Mouse (Mus musculus) left cerebral cortex, adult 9 months (tissue): Measurements from ENCODE around the gene Pttg1ip.

ENCODE experiments used
- DNase-seq, 2 experiments: peaks; one replicate each; pipeline ENCODE4 v3.0.0; 2022; ENCODE audit warnings: low spot score in 2 of 2

Gene Pttg1ip

DNA sequence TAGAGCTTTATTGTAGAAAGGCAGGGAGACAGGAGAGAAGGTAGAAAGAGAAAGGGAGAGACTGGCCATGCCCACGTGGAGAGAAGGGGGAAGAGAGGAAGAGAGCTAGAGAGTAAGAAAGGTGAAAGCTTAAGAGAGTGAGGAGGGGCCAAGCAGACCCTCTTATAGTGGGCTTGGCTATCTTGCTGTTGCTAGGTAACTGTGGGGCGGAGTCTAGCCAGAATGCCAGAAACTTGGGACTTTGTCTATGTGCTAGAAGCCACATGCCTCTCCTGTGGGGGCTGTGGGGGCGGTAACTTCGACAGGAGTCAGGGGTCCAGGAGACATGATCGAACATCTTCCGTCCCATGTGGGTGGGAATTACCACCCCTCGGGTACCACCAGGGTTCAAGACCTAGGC is 12.0 kb upstream of the Pttg1ip start:
- no peak for DNase-seq

- no peak for DNase-seq
Measured at GRCm38 (mm10) chr10:77569973-77570658, 11.4 kb upstream of the Pttg1ip start.

DNA sequence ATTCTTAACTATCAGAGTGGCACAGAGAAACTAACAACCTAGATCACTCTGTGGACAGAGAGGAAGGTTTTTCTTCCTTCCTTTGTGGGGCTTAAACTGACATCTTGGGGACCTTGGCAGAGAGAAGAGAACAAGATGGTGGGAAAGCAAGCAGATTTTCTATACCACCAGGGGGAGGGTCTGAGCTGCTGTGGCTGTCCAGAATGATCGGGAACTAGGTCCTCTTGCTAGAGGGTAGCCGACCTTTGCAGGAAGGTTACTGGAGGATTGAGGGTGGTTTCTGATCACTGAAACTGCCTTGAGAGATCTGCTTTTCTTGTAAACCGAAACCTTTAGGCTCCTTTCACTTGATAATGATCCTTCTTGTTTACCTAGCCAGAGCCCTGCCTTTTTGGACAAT is 9.3 kb upstream of the Pttg1ip start:
- no peak for DNase-seq

- DNase-seq: no peak
Measured at GRCm38 (mm10) chr10:77573162-77573561, 8.4 kb upstream of the Pttg1ip start.

DNA sequence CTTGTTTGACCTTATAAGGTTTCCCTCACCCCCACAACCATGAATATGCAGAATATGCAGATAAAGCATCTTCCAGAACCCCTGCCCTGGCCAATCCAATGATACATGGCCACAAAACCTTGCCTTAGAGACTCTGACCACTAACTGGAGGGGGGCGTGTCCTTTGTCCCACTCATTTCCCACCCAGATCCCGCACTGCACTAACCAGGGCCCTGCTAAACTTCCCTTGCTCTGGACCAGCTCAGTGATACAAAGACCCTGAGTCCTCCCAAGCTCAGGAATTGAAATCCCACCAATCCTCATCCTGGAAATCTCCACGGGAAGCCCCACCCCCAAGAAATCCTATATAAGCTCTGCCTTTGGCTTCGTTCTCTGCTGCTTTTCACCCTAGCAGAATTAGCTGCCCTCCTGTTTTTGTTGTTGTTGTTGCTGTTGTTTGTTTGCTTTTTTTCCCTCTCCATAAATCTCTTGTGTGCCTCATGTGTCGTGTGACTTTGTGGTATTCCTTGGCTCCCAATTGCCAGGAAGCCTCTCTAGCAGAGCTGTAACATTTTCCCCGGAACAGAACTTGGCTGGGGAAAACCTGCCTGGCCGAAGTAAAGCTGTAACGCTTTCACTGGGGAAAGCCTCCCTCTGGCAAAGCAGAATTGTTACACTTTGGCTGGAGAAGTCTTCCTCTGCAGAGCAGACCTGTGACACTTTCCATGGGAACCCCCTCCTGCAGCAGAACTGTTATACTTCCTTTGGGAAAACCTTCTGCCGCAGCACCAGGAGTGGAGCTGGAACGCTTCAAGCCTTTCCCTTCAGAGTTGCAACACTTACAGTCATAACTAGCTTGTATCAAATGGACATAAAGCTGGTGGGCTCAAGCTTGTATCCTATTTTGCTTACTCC is 1.2 kb upstream of the Pttg1ip start:
- DNase-seq: no peak

- DNase-seq: no peak
Measured at GRCm38 (mm10) chr10:77581023-77581407, 505 bp upstream of the Pttg1ip start.

DNA sequence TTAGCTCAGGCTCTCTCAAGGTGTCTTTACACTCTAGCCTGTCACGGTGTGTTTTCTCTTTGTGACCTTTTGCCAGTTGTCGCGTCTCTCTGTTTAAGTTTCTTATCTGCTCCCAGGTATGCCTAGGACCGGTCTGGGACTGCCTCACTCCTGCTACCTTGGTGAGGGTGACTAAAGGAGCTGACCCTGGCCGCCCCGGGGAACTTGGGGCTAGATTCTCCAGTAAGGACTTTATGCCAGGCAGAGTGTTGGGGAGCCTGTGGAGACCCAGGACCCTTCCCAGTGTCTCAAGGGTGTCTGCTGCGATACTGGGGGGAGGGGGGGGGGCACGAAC is 732 bp downstream of the Pttg1ip start:
- DNase-seq: no peak

GRCm38 (mm10) chr10:77583795-77584422 is 2.4 kb downstream of the Pttg1ip start:
- DNase-seq: no peak

- no peak for DNase-seq
Measured at GRCm38 (mm10) chr10:77586637-77587036, 5.1 kb downstream of the Pttg1ip start.

GRCm38 (mm10) chr10:77587091-77587775 is 5.7 kb downstream of the Pttg1ip start:
- no peak for DNase-seq

DNA sequence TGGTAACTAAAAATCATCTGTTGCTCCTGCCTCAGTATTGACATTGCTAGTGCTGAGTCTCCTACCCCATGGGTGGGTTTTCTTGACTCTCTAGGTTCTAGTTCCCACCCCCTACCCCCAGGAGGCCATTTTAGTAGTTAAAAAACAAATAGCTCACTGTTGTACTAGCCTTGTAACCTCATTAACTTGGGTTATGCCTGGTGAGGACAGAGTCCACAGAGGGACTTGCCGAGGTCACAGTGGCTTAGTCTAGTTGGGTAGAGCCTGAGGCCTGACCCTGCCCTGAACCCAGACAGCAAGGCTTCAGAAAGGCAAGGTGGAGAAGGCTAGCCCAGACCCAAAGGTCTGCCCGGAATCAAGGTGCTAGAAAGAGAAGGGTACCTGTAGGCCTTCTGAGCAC is 6.5 kb downstream of the Pttg1ip start:
- no peak for DNase-seq

DNA sequence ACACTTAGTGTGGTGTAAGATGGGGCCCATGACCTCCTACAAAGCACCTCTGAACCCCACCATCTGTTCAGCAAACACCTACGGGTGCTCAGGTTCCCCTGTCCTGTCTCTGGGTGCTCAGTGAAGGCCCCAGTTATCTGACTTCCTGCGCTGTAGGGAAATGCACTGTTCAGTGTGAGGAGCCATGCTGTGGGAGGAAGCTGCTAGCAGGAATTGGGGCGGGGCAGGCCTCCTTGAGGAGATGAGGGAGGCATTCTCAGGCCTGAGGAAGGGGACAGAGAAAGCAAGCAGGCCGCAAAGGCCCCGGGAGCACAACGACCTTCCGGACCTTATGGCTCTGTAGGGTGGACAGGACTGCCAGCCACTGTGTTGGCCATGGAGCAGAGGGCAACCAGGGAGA is 7.6 kb downstream of the Pttg1ip start:
- no peak for DNase-seq

DNA sequence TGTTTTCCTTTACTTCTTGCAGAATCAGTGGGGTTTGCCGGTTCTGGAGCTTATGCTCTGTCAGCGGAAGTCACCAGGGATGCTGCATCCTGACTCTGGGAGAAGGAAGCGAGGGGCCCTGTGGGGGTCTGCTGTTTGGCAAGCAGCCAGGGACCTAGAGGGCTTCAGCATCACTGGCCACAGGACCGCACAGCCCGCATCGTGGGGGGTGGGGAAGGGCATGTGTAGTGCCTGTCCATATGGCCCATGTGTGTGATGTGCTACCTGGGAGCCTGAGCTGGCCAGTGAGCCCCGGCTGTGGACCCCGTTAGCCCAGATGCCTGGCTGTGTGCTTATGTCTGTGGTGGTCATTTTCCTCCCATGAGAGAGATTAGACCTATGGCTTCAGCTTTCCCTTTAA is 8.2 kb downstream of the Pttg1ip start:
- DNase-seq: no peak

DNA sequence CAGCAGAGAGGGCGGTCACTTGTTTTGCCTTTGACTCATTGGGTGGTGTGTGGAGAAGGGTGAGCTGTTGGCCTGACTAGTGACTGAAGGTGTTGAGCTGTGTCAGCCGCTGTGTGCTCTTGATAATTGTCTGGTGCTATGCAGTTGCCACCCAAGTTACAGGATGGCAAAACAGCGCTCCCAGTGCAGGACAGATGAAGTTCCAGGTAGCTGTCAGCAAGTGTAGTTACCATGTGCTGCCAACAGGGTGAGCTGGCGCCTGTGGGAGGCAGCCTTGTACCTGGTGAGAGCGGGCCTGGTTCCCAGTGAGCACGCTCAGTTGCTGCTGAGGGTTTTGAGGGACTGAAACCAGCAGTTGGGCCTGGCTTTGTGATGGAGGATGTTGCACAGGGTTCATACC is 9.3 kb downstream of the Pttg1ip start:
- peak in 1 of 2 experiments; percentile 52 for DNase-seq

GRCm38 (mm10) chr10:77591546-77591945 is 10.0 kb downstream of the Pttg1ip start:
- peak; percentile 82 to 86 for DNase-seq

GRCm38 (mm10) chr10:77596060-77596459 is 14.5 kb downstream of the Pttg1ip start:
- peak in 1 of 2 experiments; percentile 81 for DNase-seq

GRCm38 (mm10) chr10:77603021-77603420 is 21.5 kb downstream of the Pttg1ip start:
- DNase-seq: no peak

DNA sequence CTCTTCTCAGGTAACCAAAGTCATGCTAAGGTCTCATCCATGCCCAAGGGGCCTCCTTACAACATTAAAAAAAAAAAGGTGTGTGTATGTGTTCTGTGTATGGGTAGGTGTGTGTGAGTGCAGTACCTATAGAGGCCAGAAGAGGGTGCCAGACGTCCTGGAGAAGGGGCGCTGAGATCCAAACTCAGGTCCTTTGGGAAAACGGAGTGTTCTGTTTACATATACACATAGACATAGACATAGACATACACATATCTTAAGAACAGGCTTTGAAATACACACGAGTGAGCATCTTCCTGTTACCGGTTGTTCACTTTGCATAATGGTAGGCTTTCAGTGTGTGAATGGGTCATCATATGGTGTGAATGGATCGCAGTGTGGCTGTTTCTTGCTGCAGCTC is 22.6 kb downstream of the Pttg1ip start:
- no peak for DNase-seq

DNA sequence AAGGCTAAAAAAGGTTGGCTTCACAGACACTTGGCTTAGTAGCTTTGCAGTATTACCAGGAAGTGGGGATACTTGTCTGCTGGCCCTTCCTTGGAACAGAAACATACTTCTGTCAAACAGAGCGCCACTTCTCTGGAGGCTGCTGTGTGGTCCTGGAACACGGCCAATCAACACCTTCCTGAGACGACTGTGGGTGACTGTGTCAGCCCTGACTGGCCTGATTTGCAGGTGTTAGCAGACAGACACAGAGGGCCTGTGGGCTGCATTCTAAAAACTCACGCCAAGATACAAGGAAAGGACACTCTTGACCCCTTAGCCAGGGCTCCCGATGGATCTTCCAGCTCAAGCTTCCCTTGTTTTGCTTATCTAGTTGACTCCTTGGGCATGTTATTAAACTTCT is 23.4 kb downstream of the Pttg1ip start:
- DNase-seq: no peak

GRCm38 (mm10) chr10:77605368-77605767 is 23.8 kb downstream of the Pttg1ip start:
- no peak for DNase-seq

DNA sequence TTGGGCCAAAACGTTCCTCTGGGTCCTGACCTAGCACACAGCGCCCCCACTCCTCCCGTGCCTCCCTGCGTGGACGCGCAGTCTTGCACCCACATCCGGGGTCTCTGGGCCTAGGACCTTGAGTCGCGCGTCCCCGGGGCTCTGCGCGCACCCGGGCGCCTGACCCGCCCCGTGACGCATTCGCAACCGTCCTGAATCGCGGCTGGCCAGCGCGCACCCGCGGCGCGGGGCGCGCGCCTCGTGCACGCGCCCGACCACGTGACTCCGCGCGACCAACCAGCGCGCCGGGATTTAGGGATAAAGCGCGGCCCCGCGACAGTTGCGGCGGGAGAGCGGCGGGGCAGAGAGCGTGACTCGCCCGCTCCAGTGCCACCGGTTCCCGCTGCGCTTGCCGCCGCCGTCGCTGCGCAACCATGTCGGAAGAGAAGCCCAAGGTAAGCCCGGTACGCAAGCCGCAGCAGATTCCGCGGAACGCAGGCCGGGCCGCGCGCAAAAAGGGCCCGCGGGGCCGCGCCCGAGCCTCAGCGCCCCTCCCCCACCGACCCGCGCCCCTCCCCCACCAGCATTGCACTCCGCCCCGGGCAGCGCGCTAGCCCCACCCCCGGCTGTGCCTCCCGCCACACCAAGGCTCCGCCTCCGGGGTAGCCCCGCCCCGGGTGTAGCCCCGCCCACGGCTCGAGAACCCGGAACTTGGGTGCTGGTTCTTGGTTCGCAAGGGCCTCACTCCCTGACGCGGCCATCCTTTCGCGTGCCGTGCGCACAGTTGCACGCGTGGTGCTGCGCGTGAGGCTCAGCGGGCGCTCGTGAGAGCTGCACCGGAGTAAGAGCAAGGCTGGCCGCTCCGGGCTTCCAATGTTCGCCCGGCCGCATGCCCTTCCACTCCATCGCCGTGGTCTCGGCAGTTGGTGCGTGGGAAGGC is 24.6 kb downstream of the Pttg1ip start, which contains the start of the genes Sumo3 and Gm49325:
TSS of gene Sumo3 (plus strand) at position 190 of the 919 bp plus-strand sequence.
TSS of gene Gm49325 (plus strand) at position 290 of the 919 bp plus-strand sequence.
- DNase-seq: peak; percentile 83 to 93
